Mouse (Mus musculus) C2C12 (cell line): Measurements from ENCODE around the gene Map2.

Experiments
- CEBPB ChIP-seq: IDR thresholded peaks from one replicate; pipeline ENCODE4 v1.6.1; 2011; ENCODE audit warnings: low read depth, mild to moderate bottlenecking, control low read depth, moderate library complexity
- CTCF ChIP-seq: IDR thresholded peaks from one replicate; pipeline ENCODE4 v1.5.1; 2011; ENCODE audit not compliant: control insufficient read depth, insufficient read depth, insufficient read length
- FOSL1 ChIP-seq: IDR thresholded peaks from one replicate; pipeline ENCODE4 v1.8.0; 2011; ENCODE audit warnings: mild to moderate bottlenecking, low read length; ENCODE audit not compliant: poor library complexity, insufficient read depth, severe bottlenecking
- MAX ChIP-seq: IDR thresholded peaks from one replicate; pipeline ENCODE4 v1.6.1; 2011; ENCODE audit warnings: mild to moderate bottlenecking, control low read depth
- MYOD1 ChIP-seq: IDR thresholded peaks from one replicate; pipeline ENCODE4 v1.6.1; 2011; ENCODE audit warnings: low read depth; ENCODE audit not compliant: control insufficient read depth, insufficient read length
- MYOG ChIP-seq: IDR thresholded peaks from one replicate; pipeline ENCODE4 v1.6.1; 2011; ENCODE audit not compliant: control insufficient read depth, insufficient read length; ENCODE audit errors: extremely low read depth
- USF1 ChIP-seq: IDR thresholded peaks from one replicate; pipeline ENCODE4 v1.6.1; 2011; ENCODE audit warnings: low read depth, mild to moderate bottlenecking, control low read depth, moderate library complexity

DNA sequence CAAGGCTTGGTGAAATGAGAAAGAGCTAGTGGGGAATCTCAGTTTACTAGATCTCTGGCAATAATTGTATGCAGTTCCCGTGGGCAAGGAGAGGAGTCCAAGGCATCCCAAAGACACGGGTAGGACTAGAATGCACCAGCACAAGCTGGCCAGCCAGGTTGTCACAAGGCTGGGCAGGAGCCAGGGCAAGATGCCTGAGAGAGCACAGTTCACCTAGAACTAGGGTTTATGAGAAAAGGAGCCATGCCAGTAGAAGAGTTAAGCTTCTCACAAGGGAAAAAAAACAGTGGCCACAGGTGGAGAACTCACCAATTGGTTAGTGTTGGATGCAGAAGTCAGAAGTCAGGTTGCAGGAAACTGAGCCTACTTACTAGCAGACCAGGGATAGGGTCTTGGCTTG lies 274.4 kb downstream of the Map2 start:
- TF ChIP-seq MYOD1 = no peak
- no peak for TF ChIP-seq CTCF
- TF ChIP-seq MAX = no peak
- TF ChIP-seq USF1 = no peak
- TF ChIP-seq CEBPB = no peak
- no peak for TF ChIP-seq MYOG
- TF ChIP-seq FOSL1 = no peak
